Mouse (Mus musculus) kidney, adult 2 months (tissue): ENCODE results near the gene Asic1.

Experiments
- CTCF ChIP-seq: fragments of 200-500 bp; conservative IDR thresholded peaks from 2 replicates; pipeline ENCODE4 v1.5.1; 2011; ENCODE audit warnings: low read depth, mild to moderate bottlenecking, control low read depth, low read length, moderate library complexity, mixed read lengths; ENCODE audit not compliant: insufficient read depth, insufficient read length
- POLR2A ChIP-seq: fragments of 200-500 bp; IDR thresholded peaks from one replicate; pipeline ENCODE4 v1.6.1; 2011; ENCODE audit warnings: low read depth, low read length, control low read depth

- TF ChIP-seq CTCF (no peak), POLR2A (no peak)
Measured at GRCm38 (mm10) chr15:99653876-99654275, 16.3 kb upstream of the Asic1 start.
